ENCODE assay signal across 20 mouse cellular contexts in genomic region chr4:155645308-155645707, GRCm38 (mm10). TPM values are rescaled to one million over a fixed set of nuclear protein-coding genes. Genes with fewer than 3 reads are reported as not detected.
"Had no signal": no experiment of that assay in that cellular context is flagged by ENCODE, and none has a peak within 500 bp of the region (broad histone marks: within the 10 kb centered on the region; RNA-seq: fewer than 3 reads in every experiment).

Gm10563 (minus strand) TSS chr4:155645408.

RNA-seq across cellular contexts. Expression of gene Gm10563, which starts in this region (rescaled TPM):
- polyA plus RNA-seq: cerebellum, adult 2 months; cortical plate, adult 2 months; embryonic facial prominence, embryonic 10.5 days; embryonic facial prominence, embryonic 11.5 days; embryonic facial prominence, embryonic 12.5 days; embryonic facial prominence, embryonic 13.5 days; embryonic facial prominence, embryonic 14.5 days; embryonic facial prominence, embryonic 15.5 days; erythroblast, embryonic 14.5 days; forebrain, embryonic 10.5 days; forebrain, embryonic 11.5 days; forebrain, embryonic 12.5 days; forebrain, embryonic 13.5 days; forebrain, embryonic 14.5 days; forebrain, embryonic 15.5 days; forebrain, embryonic 16.5 days; forebrain, postnatal 0 days; frontal cortex, adult 2 months; gonadal fat pad, adult 2 months; heart, adult 2 months had no signal
